Mouse (Mus musculus) cerebellum, postnatal 10 days (tissue): ENCODE measurements around the gene Tmem190.

ENCODE experiments used
- DNase-seq, 2 experiments: peaks; one replicate each; pipeline ENCODE4 v3.0.0; 2021; ENCODE audit warnings: mixed read lengths in 2 of 2

Gene Tmem190

DNA sequence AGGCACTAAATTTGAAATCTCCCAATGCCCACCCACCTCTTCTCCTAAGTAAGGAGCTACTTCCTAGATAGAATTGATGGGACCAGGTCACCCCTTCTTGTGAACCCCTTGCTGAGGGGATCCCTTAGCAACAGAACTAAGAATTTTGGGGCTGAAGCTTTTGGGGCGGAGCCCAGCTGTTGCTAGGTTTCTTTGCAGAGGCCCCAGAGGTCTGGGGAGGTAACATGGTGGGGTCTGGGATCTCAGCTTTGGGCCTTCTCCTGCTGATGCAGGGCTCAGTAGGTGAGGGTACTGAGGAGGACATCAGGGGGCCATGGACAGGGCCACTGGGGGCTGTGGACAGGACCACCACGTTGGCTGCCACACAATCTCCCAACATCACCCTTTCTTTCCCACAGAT lies at the start of gene Tmem190, which contains the start of gene Il11:
TSS of gene Tmem190 (plus strand) at position 179 of the 400 bp plus-strand sequence.
TSS of gene Il11 (minus strand) at position 101 of the 400 bp plus-strand sequence.
- DNase-seq, result no peak

GRCm38 (mm10) chr7:4732968-4733392 lies 49.8 kb upstream of the Tmem190 start:
- no peak for DNase-seq

- DNase-seq, result peak; percentile 26 to 36
Observed at GRCm38 (mm10) chr7:4739041-4739543, 43.6 kb upstream of the Tmem190 start.

DNA sequence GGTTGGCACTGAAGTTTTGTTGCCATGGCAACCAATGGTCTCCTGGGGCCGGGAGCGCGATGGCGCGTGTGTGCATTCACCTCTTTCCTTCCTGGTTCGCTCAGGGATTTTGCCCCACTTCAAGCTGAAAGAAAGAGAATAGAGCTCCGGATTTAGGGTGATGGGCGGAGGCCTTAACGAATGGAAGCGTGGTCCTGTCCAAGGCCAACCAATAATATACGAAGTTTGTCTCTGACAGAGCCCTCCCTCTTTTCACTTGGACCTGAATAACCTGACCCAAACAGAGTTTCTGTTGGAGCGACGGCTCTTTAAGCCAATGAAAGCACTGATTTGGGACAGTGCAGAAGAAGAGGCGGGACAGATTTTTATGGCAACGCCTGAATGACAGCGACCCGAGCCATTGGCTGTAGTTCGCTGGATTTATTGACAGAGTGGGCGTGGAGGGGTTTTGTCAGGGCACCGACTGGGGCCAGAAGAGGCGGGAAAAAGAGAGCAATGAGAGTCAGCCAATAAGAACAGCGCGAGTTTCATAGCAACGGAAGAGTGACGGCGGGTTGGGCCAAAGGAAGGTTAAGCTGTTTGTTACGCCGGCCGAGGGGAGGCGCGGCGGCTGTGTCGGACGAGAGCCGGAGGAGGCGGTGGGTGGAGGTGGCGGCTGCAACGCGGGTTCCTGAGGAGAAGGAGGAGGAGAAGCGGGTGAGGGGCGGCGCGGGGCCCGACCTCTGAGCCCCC lies 43.0 kb upstream of the Tmem190 start, which contains the start of gene Kmt5c:
TSS of gene Kmt5c (plus strand) at position 572 of the 732 bp plus-strand sequence.
- DNase-seq, result peak; percentile 97 to 99

GRCm38 (mm10) chr7:4740309-4740727 lies 42.4 kb upstream of the Tmem190 start:
- DNase-seq, result peak in 1 of 2 experiments; percentile 42

DNA sequence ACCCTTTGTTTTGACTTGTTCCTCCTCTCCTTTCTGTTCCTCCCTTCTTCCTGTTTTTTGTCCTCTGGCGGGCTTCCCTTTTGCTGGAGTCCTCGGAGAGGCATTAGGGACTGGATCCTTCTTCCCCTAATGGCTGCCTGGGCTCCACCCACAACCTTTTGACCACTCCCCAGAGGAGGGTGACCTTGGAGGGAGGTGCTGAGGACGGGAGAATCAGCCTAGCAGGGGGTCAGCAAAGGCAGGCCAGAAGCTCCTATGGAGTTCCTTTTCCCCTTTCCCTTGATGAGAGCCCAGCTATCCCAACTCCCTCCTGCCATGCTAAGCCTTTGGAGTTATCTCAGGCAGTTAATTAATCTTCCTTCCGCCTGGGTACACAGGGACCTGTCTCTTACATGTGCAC lies 41.6 kb upstream of the Tmem190 start:
- peak; percentile 82 to 84 for DNase-seq

DNA sequence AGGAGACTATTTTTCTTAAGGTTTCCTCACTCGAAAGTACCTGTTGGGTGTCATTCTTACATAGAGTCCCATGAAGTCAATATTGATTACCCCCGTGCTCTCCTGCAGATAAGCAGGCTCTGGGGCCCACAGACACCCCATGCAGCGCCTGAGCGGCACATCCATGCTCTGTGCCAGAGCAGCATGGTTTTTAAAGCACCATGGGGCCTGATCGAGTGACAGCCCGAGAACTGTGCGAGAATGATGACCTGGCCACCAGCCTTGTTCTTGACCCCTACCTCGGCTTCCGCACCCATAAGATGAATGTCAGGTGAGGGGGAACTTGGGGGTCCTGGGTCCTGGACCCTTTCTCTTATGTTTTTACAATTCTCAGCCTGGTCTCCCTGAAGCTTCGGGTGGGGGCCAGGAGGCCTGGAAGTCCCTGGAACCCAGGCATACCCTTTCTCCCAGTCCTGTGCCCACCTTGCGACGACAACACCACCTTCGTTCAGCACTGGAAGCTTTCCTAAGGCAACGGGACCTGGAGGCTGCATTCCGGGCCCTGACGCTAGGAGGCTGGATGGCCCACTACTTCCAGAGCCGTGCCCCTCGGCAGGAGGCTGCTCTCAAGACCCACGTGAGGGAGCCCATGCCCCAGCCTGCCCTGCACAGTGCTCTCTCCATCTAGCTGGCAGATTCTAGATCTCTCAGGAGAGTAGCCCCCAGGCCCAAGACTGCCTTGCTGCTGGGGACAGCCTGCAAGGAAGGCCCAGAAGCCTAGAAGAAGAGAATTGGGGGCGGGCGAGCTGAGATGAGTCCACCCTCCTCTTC lies 40.9 kb upstream of the Tmem190 start:
- peak; percentile 34 to 40 for DNase-seq

DNA sequence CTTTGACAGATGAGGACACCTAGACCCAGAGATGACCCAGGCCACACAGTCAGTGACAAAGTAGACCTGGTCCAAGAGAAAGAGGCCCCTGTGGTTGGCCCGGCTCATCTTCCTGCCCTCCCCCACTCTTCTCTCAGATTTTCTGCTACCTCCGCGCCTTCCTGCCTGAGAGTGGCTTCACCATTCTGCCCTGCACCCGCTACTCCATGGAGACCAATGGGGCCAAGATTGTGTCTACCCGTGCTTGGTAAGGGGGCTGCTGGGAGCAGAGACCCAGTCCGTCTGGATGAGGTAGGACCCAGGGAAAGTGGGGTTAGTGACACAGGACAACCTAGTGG lies 40.3 kb upstream of the Tmem190 start:
- no peak for DNase-seq

DNA sequence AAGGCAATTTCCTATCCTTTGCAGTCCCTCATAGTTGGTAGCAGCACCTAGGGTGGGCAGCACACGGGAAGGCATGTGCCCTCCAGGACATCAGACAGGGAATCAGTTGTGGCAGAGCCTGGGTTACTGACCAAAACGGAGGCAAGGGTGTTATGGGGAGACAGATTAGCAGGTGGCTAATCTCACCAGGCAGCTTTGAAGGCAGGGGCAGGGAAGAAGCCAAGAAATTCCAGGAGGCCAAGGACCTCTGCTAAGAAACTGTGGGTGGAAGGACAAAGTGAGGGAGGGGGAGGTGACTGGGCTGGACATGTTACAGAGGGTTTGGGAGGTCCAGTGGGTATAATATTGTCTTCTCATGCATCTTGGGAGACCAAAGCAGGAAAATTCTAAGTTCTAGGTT lies 39.4 kb upstream of the Tmem190 start:
- no peak for DNase-seq

GRCm38 (mm10) chr7:4744886-4745285 lies 37.9 kb upstream of the Tmem190 start:
- DNase-seq, result no peak

DNA sequence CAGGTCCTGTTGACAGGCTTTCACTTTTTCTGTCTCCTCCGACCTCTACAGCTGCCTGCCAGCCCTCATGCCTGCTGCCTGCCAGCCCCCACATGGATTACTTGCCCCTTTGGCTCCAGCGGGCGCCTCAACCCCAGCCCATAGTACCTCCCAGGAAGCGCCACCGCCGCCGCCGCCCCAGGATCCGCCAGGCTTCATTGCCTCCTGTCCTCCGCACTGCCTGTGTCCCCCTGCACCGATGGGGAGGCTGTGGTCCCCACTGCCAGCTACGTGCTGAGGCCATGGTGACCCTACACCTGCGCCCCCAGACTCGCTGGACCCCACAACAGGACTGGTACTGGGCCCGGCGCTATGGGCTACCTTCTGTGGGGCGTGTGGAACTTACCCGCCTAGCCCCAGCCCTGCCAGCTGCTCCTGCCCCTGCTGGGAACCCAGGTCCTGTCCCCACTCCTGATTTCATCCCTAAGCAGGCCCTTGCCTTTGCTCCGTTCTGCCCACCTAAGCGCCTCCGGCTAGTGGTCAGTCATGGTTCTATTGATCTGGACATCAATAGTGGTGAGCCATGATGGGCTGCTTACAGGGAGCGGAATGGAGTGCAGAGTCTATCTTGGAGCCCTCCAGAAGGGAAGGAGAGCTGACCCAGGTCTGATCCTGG lies 36.3 kb upstream of the Tmem190 start:
- DNase-seq, result no peak

DNA sequence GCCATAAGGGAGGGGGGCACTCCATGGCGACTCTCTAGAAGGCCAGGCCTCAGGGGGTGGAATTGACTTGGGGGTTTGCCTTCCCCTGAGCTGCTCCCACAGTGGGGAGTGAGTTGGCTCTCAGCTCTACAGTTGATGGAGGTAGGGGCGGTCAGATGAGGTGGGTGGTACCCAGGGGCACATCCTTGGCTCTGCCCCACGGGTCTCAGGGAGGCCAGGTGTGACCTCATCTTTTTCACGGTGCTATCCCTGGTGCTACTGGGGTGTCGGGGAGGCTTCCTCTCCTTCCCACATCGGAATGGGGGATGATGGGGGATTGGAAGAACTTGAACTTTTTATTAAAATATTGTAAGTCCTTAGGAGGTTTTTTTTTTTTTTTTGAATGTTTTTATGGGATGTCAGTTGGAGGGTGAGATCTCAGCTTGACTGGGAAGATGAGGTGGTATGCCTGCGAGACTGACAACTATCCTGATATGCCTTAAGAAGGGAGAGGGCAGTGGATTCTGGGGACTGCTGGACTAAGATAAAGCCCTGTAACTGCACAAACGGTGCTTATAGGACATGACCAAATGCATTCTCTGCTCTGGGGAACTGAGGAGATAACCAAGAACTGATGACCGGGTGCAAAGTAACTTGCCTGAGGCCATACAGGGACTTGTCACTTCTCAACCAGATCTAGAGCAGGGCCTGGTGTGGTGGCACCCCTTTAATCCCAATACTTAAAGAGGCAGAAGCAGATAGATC lies 35.4 kb upstream of the Tmem190 start:
- no peak for DNase-seq

DNA sequence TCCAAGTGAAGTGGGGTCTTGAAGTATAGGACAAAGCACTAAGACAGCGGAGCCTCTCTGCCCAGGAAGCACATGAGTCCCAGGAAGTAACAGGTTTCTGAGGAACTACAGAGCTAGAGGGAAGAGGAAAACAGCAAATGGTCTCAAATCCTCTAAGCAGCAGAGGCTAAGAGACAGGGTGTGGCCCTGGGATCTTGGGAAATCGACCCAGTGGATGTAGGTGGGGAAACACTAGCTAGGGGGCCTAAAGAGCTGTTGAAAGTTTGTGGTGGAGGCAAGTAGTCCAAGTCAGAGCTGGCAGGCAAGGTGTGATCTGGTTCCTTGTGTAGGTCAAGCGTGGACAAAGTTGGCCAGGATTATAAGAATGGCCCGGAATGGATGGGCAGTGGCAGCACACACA lies 34.4 kb upstream of the Tmem190 start:
- DNase-seq, result no peak

GRCm38 (mm10) chr7:4749169-4749568 lies 33.6 kb upstream of the Tmem190 start:
- DNase-seq, result no peak

DNA sequence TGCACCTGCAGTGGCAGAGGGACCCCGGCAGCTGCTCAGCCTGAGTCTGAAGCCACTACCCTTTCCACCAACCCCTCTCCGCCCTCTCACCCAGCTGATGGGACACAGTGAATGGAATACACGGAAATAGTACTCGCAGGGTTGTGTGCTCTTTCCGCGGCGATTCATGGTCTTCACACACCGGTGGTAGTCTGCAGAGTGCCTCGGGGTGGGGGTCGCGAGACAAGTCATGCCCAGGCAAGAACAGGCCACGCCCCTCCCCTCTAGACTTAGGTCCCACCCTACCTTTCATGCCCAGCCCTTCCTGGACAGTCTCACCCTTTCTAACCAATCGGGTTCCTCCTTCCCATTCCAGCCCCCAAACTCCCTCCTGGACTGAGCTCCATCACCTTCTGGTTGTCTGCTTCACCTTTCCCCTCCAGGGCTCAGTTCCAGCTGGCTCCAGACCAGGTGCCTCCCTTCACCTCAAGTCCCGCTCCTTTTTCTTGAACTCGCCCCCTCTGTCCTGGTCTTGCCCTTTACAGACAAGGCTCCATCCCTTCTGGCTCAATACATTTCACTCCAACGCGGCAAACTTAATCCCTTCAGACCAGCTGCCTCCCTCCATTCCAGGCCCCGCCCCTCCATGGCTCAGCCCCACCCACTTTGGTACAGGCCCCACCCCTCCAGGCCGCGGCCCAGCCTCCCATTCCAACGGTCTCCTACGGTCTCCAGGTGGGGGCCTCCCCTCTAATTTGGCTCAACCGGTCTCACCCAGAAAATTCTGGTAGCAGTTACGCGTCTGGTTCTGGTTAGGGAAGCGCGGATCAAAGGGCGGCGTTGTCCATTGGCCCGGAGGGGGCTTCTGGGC lies 30.5 kb upstream of the Tmem190 start:
- peak; percentile 67 to 69 for DNase-seq

GRCm38 (mm10) chr7:4752821-4753570 lies 29.7 kb upstream of the Tmem190 start, which contains the start of gene Cox6b2:
Gene Cox6b2, minus strand, starts transcription at chr7:4753094.
- peak; percentile 88 to 89 for DNase-seq

- no peak for DNase-seq
Observed at GRCm38 (mm10) chr7:4759670-4760069, 23.1 kb upstream of the Tmem190 start.

GRCm38 (mm10) chr7:4764946-4765710 lies 17.6 kb upstream of the Tmem190 start:
- no peak for DNase-seq

DNA sequence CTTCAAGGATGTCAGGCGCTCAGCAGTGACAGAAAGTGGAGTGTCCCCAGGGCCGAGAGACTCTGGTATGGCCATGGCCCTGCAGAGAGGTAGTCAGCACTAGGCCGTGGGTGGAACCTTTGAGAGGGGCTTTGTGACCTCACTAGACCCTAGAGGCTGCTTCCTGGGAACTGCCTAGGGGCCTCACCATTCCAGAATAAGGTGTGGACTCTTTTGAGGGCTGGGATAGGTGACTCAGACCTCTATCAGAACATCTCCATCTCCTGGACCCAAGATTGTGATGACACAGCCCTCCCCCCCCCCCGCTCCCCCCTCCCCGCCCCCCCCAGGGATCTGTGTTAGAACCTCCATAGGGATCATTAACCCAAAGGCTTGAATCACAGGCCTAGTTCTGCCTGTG lies 11.5 kb upstream of the Tmem190 start, which contains the start of gene Fam71e2:
TSS of gene Fam71e2 (minus strand) at position 101 of the 400 bp plus-strand sequence.
- no peak for DNase-seq

DNA sequence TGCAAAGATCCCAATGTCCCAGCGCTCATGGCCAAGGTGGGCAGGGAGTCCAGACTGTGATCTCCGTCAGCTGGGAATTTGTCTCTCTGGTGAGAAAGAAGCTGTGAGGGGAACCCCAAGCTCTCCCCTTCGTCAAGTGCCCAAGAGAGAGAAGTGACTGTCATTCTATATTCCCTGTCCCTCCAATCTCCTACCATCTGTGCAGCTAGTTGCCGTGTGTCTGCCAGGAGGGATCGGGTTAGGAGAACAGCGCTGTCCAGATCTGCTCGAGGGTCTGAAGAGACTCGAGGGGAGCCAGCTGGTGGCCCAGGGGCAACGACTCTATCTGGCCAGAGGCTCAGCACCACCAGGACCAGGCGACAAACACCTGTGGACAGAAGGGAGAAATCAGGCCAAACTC lies 6.6 kb upstream of the Tmem190 start:
- no peak for DNase-seq
